Mouse (Mus musculus) subcutaneous adipose tissue, adult 2 months (tissue): ENCODE data around the gene Ebna1bp2. TPM values are rescaled to one million over a fixed set of nuclear protein-coding genes. Genes with fewer than 3 reads are reported as not detected.

ENCODE experiments used
- polyA plus RNA-seq: library from polyadenylated mRNA; depleted of rRNA; stranded (reverse); fragments of >200 nt; gene quantifications from 2 replicates; pipeline ENCODE4 v1.2.3, GENCODE M21; 2012; ENCODE audit warnings: low replicate concordance; rRNA removed

Gene Ebna1bp2
- polyA plus RNA-seq = 18.4 and 38.8 TPM in 2 replicates

DNA sequence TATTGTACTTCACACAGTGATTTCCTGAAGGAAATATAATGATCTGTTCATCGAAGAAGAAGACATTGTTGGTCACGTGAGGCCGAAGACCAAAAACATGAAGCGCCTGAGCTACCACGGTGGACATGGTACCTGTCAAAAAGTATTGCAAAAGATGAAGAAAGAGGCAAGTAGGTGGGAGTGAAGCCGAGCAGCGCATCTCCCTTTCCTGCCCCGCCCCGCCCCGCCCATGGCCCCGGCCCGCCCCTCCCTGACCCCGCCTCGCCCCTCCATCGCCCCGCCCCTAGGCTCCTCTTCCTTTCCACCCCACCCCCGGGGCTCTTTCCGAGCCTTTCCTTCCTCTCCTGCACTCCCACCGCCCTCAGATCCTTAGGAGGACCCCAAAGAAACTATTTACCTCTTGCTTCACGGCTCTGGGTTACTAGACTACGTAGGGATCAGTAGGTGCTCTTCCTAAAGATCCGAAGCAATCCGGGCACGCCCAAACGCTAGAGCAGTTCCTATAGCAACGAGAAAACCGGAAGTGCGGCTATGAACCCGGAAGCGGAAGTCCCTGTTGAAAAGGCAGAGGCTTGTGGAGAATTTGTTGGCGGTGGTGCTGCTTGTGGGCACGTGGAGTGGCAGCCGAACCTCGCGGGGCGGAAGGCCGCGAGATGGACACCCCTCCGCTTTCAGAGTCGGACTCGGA lies at the start of gene Ebna1bp2, which contains the start of gene Cfap57:
TSS of gene Ebna1bp2 (plus strand) at position 521 of the 688 bp plus-strand sequence.
TSS of gene Cfap57 (minus strand) at position 499 of the 688 bp plus-strand sequence.

DNA sequence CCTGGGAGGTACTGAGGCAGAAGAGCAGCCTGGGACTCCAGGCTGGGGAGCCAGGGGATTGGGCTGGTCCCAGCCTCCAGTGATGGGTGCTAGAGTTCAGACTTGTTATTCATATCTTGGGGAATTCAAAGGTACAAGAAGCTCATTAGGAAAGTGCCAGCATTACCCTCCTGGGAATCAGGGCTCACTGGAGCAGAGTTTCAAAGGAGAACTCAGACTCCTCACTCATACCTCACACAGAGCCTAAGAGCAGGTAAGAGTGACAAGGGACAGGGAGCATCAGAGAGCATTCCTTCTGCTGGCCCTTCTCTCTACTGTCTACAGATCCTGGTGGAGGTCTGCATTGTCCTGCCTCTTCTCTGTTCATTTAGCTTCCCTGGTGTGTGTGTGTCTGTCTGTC lies 38.1 kb downstream of the Ebna1bp2 start, which contains the start of gene Olfr62:
TSS of gene Olfr62 (plus strand) at position 301 of the 400 bp plus-strand sequence.

Other genes starting within 250 kb of the Ebna1bp2 start
- 16.5 and 34.0 TPM in 2 replicates for gene Szt2, start 211.5 kb upstream of the Ebna1bp2 start, polyA plus RNA-seq
- 37.6 and 44.0 TPM in 2 replicates for gene Med8, start 211.5 kb upstream of the Ebna1bp2 start, polyA plus RNA-seq
- 183 and 207 TPM in 2 replicates for gene Elovl1, start 192.7 kb upstream of the Ebna1bp2 start, polyA plus RNA-seq
- 2.6 and 29.1 TPM in 2 replicates for gene Cdc20, start 183.4 kb upstream of the Ebna1bp2 start, polyA plus RNA-seq
- 0.09 TPM in 1 of 2 replicates, not detected in the other for gene Mpl, start 163.3 kb upstream of the Ebna1bp2 start, polyA plus RNA-seq
- gene Tie1, start 130.7 kb upstream of the Ebna1bp2 start, polyA plus RNA-seq = 63.5 and 115 TPM in 2 replicates
- 9.1 TPM in 1 of 2 replicates, not detected in the other for gene 2610528J11Rik, start 93.8 kb upstream of the Ebna1bp2 start, polyA plus RNA-seq
- gene Tmem125, start 76.8 kb upstream of the Ebna1bp2 start, polyA plus RNA-seq = 0.92 and 9.3 TPM in 2 replicates
- 0.06 TPM in 1 of 2 replicates, not detected in the other for gene Cfap57, start within 50 bp of the Ebna1bp2 start, polyA plus RNA-seq
- not detected in 2 replicates for gene Olfr62, start 38.2 kb downstream of the Ebna1bp2 start, polyA plus RNA-seq
- not detected in 2 replicates for gene Olfr1342, start 72.0 kb downstream of the Ebna1bp2 start, polyA plus RNA-seq
- not detected in 2 replicates for gene Olfr1341, start 82.7 kb downstream of the Ebna1bp2 start, polyA plus RNA-seq
- gene Olfr1340, start 99.3 kb downstream of the Ebna1bp2 start, polyA plus RNA-seq = not detected in 2 replicates
- gene Olfr1339, start 111.4 kb downstream of the Ebna1bp2 start, polyA plus RNA-seq = not detected in 2 replicates
- not detected in 2 replicates for gene Olfr1338, start 137.9 kb downstream of the Ebna1bp2 start, polyA plus RNA-seq
- not detected in 2 replicates for gene Olfr1337, start 161.8 kb downstream of the Ebna1bp2 start, polyA plus RNA-seq
- gene Olfr1335, start 189.1 kb downstream of the Ebna1bp2 start, polyA plus RNA-seq = not detected in 2 replicates
- not detected in 2 replicates for gene Olfr1333, start 215.5 kb downstream of the Ebna1bp2 start, polyA plus RNA-seq
- gene Olfr1331, start 243.8 kb downstream of the Ebna1bp2 start, polyA plus RNA-seq = not detected in 2 replicates